Mouse (Mus musculus) neutrophil, adult 59 days (primary cell): ENCODE results near the gene Vegfb. TPM values are rescaled to one million over a fixed set of nuclear protein-coding genes. Genes with fewer than 3 reads are reported as not detected.

Experiments used
- total RNA-seq, 2 experiments: library from RNA; stranded (reverse); gene quantifications; 1 replicate in 1 of 2; 2 replicates in 1 of 2; pipeline ENCODE4 v1.2.4; 2023

The Vegfb gene
- 1 to 10 TPM; 7.4 to 8.1 TPM for total RNA-seq

DNA sequence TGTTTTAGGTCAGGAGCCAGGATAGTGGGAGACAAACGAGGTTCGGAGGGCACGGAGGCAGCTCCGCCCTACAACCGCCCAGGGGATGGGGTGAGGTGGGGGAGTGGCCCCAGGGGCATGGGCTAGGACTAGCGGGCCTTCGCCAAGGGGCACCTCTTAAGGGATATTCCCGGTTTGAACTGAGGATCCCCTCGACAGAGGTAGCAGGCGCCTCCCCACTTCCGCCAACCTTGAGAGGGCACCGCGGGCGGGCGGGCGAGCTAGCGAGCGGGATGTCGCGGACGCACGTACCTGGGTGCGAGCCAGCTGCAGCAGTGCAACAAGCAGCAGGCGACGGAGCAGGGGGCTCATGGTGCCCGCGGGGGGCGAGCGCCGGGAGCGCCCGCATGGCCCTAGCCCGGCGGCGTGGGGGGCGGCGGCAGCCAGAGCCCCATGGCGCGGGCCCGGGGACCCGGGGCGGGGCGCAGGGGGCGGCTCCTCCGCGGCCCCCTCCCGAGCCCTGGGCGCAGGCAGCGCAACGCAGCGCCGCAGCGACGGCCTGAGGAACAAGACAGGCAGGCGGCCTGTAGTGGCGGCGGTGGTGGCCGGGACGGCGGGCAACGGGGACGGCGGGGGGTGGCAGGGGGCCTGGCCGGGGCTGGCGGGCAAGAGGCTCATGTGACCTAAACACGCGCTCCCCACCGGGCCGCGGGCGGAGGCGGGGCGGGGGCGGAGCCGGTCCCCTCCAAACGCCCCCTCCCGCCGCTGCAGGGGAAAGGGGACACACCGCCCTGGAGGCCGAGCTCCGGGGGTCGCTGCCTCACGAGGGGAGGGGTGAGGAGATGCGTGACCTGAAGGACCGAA lies at the start of gene Vegfb:
Vegfb (minus strand) TSS at position 591 of the 843 bp plus-strand sequence.

DNA sequence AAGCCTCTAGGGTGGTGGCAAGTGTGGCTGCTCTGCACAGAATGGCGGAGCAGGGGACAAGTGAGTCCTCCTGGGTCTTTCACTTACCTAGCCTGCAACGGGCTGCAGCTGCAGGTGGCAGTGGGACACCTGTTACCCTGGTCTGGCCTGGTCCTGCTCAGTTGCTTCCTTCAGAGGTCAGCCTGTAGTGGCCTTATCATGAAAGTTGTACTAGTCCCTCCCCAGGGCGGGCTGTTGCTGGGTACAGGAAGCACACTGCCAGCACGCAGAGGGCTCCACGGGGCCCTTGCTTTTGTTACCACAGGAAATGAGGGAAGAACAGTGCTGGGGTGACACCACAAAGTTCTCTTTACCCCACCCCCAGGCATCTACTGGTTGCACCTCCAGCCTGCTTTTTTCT lies 31.7 kb upstream of the Vegfb start, which contains the start of gene Fermt3:
Fermt3 (minus strand) TSS at position 279 of the 400 bp plus-strand sequence.

DNA sequence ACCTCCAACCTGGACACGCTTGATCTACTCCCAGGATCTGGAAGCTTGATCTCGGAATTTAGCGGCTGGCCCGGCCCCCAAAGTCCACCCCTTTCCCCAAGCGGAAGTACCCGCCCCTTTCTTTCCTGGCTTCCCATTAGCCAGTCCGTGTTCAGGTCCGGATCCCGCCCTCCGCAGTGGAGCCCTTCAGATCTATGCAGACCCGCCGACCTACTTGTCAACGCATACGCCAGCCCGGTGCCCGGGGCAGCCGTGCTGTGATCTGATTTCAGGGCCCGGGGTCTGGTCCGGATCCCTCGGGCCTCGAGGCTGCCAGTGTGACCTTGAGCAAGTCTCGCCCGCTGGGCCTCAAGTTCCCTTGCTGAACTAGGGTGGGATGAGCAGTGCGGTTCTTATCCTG lies 8.6 kb upstream of the Vegfb start, which contains the start of the genes Nudt22 and Trpt1:
Nudt22 (minus strand) TSS at position 112 of the 400 bp plus-strand sequence.
Trpt1 (plus strand) TSS at position 126 of the 400 bp plus-strand sequence.

DNA sequence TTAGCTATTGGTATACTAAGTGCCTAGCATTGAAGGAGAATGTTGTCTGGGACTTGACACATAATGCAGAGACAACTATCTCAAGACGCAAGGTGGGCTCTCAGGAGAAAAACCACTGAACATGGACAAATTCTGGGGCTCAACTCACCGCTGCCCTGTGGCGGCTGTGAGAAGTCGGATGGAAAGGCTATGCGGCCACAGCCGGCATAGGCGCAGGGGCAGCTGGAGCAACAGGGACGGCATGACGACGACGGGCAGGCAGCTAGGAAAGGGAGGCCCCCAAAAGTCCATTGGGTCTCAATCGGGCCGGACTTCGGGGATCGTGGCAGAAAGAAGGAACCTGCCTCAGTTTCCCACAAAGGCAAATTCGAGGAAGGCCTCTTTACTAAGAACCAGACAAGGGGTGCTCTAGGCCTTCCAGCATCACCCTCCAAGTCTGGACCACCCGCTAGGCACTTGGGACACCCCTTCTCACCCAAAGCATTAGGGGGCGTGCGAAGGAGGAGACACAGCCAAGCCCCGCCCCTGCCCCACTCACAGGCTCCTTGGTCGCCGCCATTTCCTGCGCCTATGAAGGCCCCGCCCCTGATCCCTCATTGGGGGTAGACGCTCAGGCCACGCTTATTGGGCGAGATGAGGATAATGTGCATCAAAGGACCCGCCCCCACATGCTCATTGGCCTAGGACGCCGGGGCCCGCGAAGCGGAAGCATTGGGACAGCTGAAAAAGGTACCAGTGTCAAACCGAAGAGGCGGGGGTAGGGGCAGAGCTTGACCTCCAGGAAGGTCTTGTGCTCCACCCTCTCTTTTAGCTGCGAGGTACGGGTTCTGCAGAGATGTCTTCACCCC lies 4.8 kb upstream of the Vegfb start, which contains the start of gene Dnajc4:
Dnajc4 (minus strand) TSS at position 562 of the 848 bp plus-strand sequence.

GRCm38 (mm10) chr19:6980381-6981093 lies 6.9 kb downstream of the Vegfb start, which contains the start of gene Fkbp2:
TSS of gene Fkbp2 (minus strand) at chr19:6980501.

GRCm38 (mm10) chr19:6975537-6976521 lies 11.6 kb downstream of the Vegfb start, which contains the start of gene Plcb3:
TSS of gene Plcb3 (minus strand) at chr19:6976470.

DNA sequence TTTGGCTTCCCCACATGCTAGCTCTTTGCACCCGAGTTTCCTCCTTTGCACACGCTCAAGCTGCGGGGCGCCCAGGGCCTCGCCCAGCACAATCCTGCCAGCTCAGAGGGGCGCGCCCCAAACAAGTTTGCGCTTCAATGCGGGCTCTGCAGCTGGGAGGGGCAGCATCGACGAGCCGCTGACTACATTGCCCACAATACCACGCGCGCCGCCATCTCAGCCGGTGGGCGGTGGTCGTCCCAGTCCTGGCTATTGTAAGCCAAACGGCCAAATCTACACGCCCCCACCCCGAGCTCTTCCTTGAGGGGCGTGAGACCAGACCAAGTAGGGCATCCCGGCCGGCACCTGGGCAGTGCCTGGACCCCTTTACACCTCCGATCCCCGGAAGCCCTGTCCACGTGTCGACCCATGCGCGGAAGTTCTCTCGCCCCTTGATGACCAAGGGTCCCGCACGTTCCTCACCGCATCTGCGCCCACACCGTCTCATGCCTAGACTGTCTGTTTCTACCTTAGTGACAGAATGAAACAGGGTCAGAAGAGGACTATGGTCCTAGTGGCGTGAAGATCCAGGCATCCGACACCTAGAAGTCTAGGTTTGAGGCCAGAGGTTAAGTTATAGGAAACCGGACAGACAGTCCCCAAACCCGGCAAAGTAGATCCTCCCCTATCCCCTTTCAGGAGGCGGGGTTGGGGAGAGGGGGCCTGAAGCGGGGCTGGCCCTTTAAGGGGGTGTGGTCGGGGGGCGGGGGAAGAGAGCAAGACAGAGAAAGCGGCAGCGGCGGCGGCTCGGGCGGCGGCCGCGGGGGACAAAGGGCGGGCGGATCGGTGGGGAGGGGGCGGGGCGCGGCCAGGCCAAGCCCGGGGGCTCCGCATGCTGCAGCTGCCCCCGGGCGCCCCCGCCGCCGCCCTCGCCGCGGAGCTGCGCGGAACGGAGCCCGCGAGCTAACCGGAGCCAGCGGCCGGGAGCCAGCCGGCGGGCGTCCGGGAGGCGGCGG lies 12.9 kb downstream of the Vegfb start, which contains the start of gene Ppp1r14b:
Ppp1r14b (plus strand) TSS at position 758 of the 995 bp plus-strand sequence.

GRCm38 (mm10) chr19:6942249-6942691 lies 45.2 kb downstream of the Vegfb start, which contains the start of gene Gpr137:
TSS of gene Gpr137 (minus strand) at chr19:6942480.

DNA sequence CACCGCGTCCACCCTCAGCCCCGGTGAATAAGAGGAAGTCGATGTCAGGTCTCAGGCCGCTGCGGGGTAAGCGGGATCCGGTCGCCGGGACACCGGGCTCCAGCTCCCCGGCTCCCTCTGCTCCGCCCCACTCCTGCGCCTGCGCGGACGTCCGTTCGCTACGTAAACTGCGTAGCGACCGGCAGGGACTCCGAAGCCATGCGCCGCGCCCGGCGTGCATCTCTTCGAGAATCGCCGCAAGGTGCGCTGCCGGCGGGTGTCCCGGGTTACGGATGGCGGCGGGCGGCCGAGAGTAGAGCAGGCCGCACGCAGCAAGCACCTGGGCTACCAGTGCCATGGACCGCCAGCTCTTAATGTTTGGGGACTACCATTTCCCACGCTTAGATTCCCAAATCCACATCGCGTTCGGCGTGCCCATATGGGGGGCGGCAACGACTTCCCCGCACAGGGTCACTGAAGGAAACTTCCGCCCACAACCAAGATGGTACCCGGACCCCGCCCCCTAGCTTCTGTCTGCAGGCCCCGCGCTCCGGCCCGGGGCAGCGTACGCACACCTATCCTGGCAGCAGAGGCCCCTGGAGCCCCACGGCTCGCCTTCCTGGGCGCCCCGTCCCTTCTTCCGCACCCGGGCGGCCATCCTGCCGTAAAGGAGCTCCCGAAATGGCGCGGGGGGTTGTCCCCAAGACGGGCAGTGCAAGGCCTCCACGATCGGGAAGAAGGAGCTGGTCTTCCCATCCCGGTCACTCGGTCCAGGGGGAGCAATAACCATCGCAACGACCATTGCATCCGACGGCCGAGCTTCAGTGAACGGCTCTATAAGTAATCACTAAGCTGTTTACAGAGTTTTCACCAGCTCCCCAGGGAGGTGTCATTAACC lies 45.8 kb downstream of the Vegfb start, which contains the start of gene Bad:
Bad (plus strand) TSS at position 490 of the 877 bp plus-strand sequence.

DNA sequence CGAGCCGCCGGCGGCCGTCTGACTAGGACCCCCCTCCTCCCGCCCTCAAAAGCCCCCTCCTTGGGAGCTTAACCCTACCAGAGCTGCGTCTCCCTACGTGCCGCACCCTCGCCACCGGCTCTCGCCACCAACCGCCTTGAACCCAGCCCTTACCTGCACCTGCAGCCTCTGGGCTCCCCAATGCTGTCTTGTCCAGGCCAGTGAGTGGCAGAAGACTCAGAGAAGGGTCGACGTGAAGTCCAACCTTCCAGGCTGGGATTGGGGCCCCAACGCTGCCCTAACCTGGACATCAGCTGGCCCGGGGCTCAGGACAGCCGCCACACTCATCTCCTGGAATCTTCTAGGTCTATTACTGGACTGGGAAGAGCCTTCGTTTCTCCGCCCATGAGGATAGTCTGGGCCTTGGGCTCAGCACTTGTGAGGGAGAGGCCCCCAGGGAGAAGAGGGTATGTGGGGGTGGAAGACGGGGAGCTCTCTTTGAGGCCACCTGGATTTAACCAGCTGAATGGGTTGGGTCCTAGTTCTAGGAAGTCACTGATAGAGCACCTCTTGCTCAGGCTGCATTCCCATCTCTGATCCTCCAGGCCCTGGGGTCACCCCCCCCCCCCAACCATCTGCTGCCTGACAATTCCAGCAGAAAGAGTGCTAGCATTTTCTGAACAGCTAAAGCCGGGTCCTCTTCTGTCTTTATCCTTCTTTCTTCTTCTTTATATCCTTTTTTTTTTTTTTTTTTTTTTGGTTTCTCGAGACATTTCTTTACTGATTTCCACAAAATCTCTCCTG lies 53.1 kb downstream of the Vegfb start, which contains the start of gene Kcnk4:
Kcnk4 (minus strand) TSS at position 321 of the 783 bp plus-strand sequence.

Other genes with a start within 250 kb of the Vegfb start
- gene Rps6ka4, start 147.0 kb downstream of the Vegfb start, total RNA-seq = 10 to 100 TPM; 30.7 to 41.0 TPM
- gene Ccdc88b, start 129.4 kb downstream of the Vegfb start, total RNA-seq = 100 to 1,000 TPM; 122 to 137 TPM
- 100 to 1,000 TPM in 1 of 2 experiments, 10 to 100 TPM in 1; 89.2 to 104 TPM for gene Trmt112, start 78.0 kb downstream of the Vegfb start, total RNA-seq
- 1,000 to 10,000 TPM; 1,318 to 1,395 TPM for gene Prdx5, start 77.5 kb downstream of the Vegfb start, total RNA-seq
- gene Esrra, start 65.8 kb downstream of the Vegfb start, total RNA-seq = 10 to 100 TPM; 40.5 to 45.9 TPM
- not detected for gene Catsperz, start 62.3 kb downstream of the Vegfb start, total RNA-seq
- gene Kcnk4, start 53.1 kb downstream of the Vegfb start, total RNA-seq = not detected
- 10 to 100 TPM; 22.5 to 31.9 TPM for gene Bad, start 45.8 kb downstream of the Vegfb start, total RNA-seq
- 10 to 100 TPM; 23.9 to 26.6 TPM for gene Gpr137, start 45.2 kb downstream of the Vegfb start, total RNA-seq
- 10 to 100 TPM; 42.9 to 43.5 TPM for gene Ppp1r14b, start 12.7 kb downstream of the Vegfb start, total RNA-seq
- 10 to 100 TPM; 23.2 to 25.2 TPM for gene Plcb3, start 11.2 kb downstream of the Vegfb start, total RNA-seq
- 10 to 100 TPM; 28.2 to 28.8 TPM for gene Fkbp2, start 7.2 kb downstream of the Vegfb start, total RNA-seq
- 10 to 100 TPM; 20.8 to 24.7 TPM for gene Dnajc4, start 4.9 kb upstream of the Vegfb start, total RNA-seq
- gene Nudt22, start 8.5 kb upstream of the Vegfb start, total RNA-seq = 10 to 100 TPM; 12.2 to 15.9 TPM
- 1 to 10 TPM; 2.3 to 2.9 TPM for gene Trpt1, start 8.5 kb upstream of the Vegfb start, total RNA-seq
- 100 to 1,000 TPM; 233 TPM for gene Fermt3, start 31.8 kb upstream of the Vegfb start, total RNA-seq
- 10 to 100 TPM; 45.6 to 53.6 TPM for gene Stip1, start 52.3 kb upstream of the Vegfb start, total RNA-seq
- gene Macrod1, start 69.2 kb upstream of the Vegfb start, total RNA-seq = 1 to 10 TPM; 2.6 to 2.9 TPM
- not detected for gene Flrt1, start 118.1 kb upstream of the Vegfb start, total RNA-seq
- 10 to 100 TPM; 69.8 to 79.8 TPM for gene Otub1, start 218.7 kb upstream of the Vegfb start, total RNA-seq
- gene Cox8a, start 230.0 kb upstream of the Vegfb start, total RNA-seq = 100 to 1,000 TPM; 346 to 353 TPM